Mouse (Mus musculus): ENCODE results near the gene Oxct1.

DNA sequence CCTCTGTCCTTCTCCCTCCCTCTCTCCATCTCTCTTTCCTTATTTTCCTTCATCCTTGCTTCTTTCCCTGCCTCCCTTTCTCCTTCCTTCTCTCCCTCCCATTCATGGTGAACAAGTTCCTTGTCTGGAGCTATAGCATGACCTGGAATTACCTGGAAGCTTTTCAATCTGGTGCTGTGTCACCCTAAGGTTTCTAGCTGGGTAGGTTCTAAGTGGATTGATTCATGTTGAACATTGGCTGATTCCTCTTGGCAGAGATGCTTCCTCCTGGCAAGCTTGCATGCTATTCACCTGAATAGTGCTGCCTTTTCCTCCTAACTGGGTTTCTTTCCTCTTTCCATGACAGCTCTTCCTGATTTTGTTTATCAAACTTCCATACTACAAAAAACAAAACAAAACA is 2.8 kb downstream of the Oxct1 start:
- TF ChIP-seq POLR2A (IDR thresholded peaks at IDR 0.05; ENCODE audit: insufficient read depth, low read depth, low read length), result no peak
- TF ChIP-seq CTCF (IDR thresholded peaks at IDR 0.05), result no peak
- no peak for TF ChIP-seq EP300 (IDR thresholded peaks at IDR 0.05; ENCODE audit: insufficient read depth, low read depth, low read length)
